Mouse (Mus musculus): ENCODE results near the gene Tsga8. TPM values are rescaled to one million over a fixed set of nuclear protein-coding genes. Genes with fewer than 3 reads are reported as not detected.

The Tsga8 gene
- not detected in 2 replicates for polyA plus RNA-seq (2015; fragmentation: Nextera tagmentation; extraction: Ambion mirVana)

DNA sequence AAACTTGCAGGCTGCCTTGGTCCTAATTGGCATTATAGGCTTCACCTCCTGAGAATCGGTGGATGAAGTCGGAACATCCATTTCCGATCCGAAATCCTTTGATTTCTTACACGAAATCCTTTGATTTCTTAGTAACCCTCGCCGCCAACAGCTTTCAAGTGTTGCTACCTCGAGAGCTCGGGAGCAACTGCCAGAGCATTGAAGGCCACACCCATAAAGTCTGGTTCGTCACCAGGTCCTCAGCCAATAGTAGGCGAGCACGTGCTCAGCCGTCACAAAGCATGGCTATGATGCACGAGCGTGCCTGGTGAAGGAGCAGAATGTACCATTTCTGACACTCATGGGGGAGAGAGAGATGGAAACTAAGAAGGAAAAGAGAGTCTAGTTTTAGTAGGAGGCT, at the start of gene Tsga8:
Gene Tsga8 (minus strand): TSS at position 327 of the 400 bp plus-strand sequence.
- H3K4me1 ChIP-seq (replicated peaks; ENCODE audit: control insufficient read depth, insufficient read depth, low read length), result no peaks in the 10 kb centered on the region
- no peak for ATAC-seq (ENCODE audit: low read depth)
- WGBS, result 93% methylated on average over 15 of the region's 15 CpGs

More for the DNA sequence above, at the start of gene Tsga8:
- Histone ChIP-seq H3K9me3 (ENCODE audit: control insufficient read depth, low read length) (no peaks in the 10 kb centered on the region), H3K4me3 (ENCODE audit: low read length) (no peak within 1 kb of the TSS), H3K27ac (ENCODE audit: low read length) (no peak within 1 kb of the TSS), H3K36me3 (ENCODE audit: control insufficient read depth, insufficient read depth, low read length) (no peaks in the 10 kb centered on the region), H3K9ac (ENCODE audit: low read length) (no peak within 1 kb of the TSS), H3K4me2 (ENCODE audit: low read depth, low read length) (no peak within 1 kb of the TSS), H3K27me3 (ENCODE audit: control insufficient read depth, insufficient read depth, low read depth, low read length) (no peaks in the 10 kb centered on the region)
